ENCODE assay signal across 22 mouse cellular contexts in genomic region chr12:14253336-14253735, GRCm38 (mm10).
DNase-seq lines count a peak whose midpoint lies in the region; ATAC-seq and TF ChIP-seq lines count a peak whose summit lies in the region.
"Had no signal": no experiment of that assay in that cellular context is flagged by ENCODE, and none has a peak within 500 bp of the region (broad histone marks: within the 10 kb centered on the region; RNA-seq: fewer than 3 reads in every experiment).

No protein-coding gene starts in this region.

- no peaks in the 10 kb centered on the region for H3K36me3 ChIP-seq in stomach, postnatal 0 days (ENCODE audit: control insufficient read depth, insufficient read depth, low read length)
- no peaks in the 10 kb centered on the region for H3K36me3 ChIP-seq in lung, postnatal 0 days (ENCODE audit: insufficient read depth, low read length)
- H3K36me3 ChIP-seq: heart, embryonic 12.5 days had no signal

- no peak overlapping the region for H3K27ac ChIP-seq in stomach, postnatal 0 days (replicated peaks)
- H3K27ac ChIP-seq in lung, postnatal 0 days (ENCODE audit: low read length): no peak overlapping the region
- H3K27ac ChIP-seq: forebrain, embryonic 13.5 days; hindbrain, embryonic 14.5 days had no signal

- no peaks in the 10 kb centered on the region for H3K27me3 ChIP-seq in stomach, postnatal 0 days (ENCODE audit: control insufficient read depth, insufficient read depth, low read length)
- H3K27me3 ChIP-seq in lung, postnatal 0 days (replicated peaks; ENCODE audit: insufficient read depth, low read length): no peaks in the 10 kb centered on the region
- H3K27me3 ChIP-seq: forebrain, embryonic 13.5 days; heart, embryonic 12.5 days; Patski had no signal

- H3K4me2 ChIP-seq in stomach, postnatal 0 days (replicated peaks; ENCODE audit: low read depth): no peak overlapping the region
- no peak overlapping the region for H3K4me2 ChIP-seq in lung, postnatal 0 days (replicated peaks; ENCODE audit: low read depth, low read length)
- H3K4me2 ChIP-seq: forebrain, embryonic 13.5 days; heart, embryonic 12.5 days; hindbrain, embryonic 14.5 days had no signal

- H3K9ac ChIP-seq in stomach, postnatal 0 days (ENCODE audit: low read length): no peak overlapping the region
- H3K9ac ChIP-seq in lung, postnatal 0 days (replicated peaks; ENCODE audit: low read depth): no peak overlapping the region
- H3K9ac ChIP-seq: forebrain, embryonic 13.5 days; heart, embryonic 12.5 days; hindbrain, embryonic 14.5 days had no signal

- TF ChIP-seq CTCF in stomach, postnatal 0 days (IDR thresholded peaks at IDR 0.05; ENCODE audit: low read depth): no peak
- no peak for TF ChIP-seq CTCF in lung, postnatal 0 days (IDR thresholded peaks at IDR 0.05)

- TF ChIP-seq EP300 in stomach, postnatal 0 days (optimal IDR thresholded peaks at IDR 0.05): no peak
- TF ChIP-seq EP300 in lung, postnatal 0 days (IDR thresholded peaks at IDR 0.05): no peak

- no peaks in the 10 kb centered on the region for H3K9me3 ChIP-seq in stomach, postnatal 0 days (ENCODE audit: control insufficient read depth, low read length)
- H3K9me3 ChIP-seq in lung, postnatal 0 days (ENCODE audit: low read length): no peaks in the 10 kb centered on the region
- H3K9me3 ChIP-seq: forebrain, embryonic 13.5 days; heart, embryonic 12.5 days had no signal

- ATAC-seq in stomach, postnatal 0 days (ENCODE audit: low FRiP score, low TSS enrichment): no peak
- ATAC-seq in lung, postnatal 0 days: no peak
- ATAC-seq: forebrain, embryonic 13.5 days; Patski had no signal

- 79% methylated on average over 5 of the region's 5 CpGs for WGBS in stomach, postnatal 0 days
- 80% methylated on average over 5 of the region's 5 CpGs for WGBS in lung, postnatal 0 days

- no peaks in the 10 kb centered on the region for H3K4me1 ChIP-seq in stomach, postnatal 0 days (replicated peaks; ENCODE audit: control insufficient read depth, insufficient read depth)
- H3K4me1 ChIP-seq in lung, postnatal 0 days (ENCODE audit: insufficient read depth, low read depth, low read length): no peaks in the 10 kb centered on the region
- H3K4me1 ChIP-seq: forebrain, embryonic 13.5 days; heart, embryonic 12.5 days had no signal

- H3K4me3 ChIP-seq in stomach, postnatal 0 days (ENCODE audit: low read depth, low read length): no peak overlapping the region
- H3K4me3 ChIP-seq in lung, postnatal 0 days (ENCODE audit: low read depth, low read length): no peak overlapping the region
- H3K4me3 ChIP-seq: forebrain, embryonic 13.5 days; heart, embryonic 12.5 days; myocyte had no signal

- intact Hi-C loops in left cerebral cortex, postnatal 25 days (cut with DNase I): no loop called here
- intact Hi-C loops in left cerebral cortex, postnatal 4 days (cut with DNase I): no loop called here

- peak; percentile 8 to 62 for DNase-seq in left cerebral cortex, postnatal 25 days (ENCODE audit: low spot score in 2 of 2)
- DNase-seq in left cerebral cortex, postnatal 4 days: no peak
- DNase-seq in frontal cortex, postnatal 36 days (ENCODE audit: low spot score in 2 of 2): peak; percentile 40 to 54
- DNase-seq in layer of hippocampus, adult 18-20 months (ENCODE audit: low spot score in 2 of 2): peak; percentile 76 to 91
- DNase-seq in layer of hippocampus, postnatal 36 days: peak; percentile 74 to 80
- DNase-seq in stomach, postnatal 0 days (ENCODE audit: low spot score): no peak
- DNase-seq in lung, postnatal 0 days (ENCODE audit: low spot score): no peak
- DNase-seq: adrenal gland, postnatal 10 days; cerebellum, adult 11 months; cerebellum, postnatal 14 days; heart, postnatal 14 days; kidney, adult 8-10 months; kidney, postnatal 25 days; liver; lung, postnatal 10 days; midbrain, embryonic 14.5 days; thymus, postnatal 25 days had no signal

Comparison
In these comparisons a context has a peak if more than half of its experiments do, and no peak if none do; other contexts are left out.
1. DNase-seq: peak in left cerebral cortex, postnatal 25 days (2 of 2), frontal cortex, postnatal 36 days (2 of 2), layer of hippocampus, adult 18-20 months (2 of 2) and layer of hippocampus, postnatal 36 days (2 of 2); none in left cerebral cortex, postnatal 4 days (single experiment), stomach, postnatal 0 days (single experiment) and lung, postnatal 0 days (single experiment).